Mouse (Mus musculus) neural tube, embryonic 13.5 days (tissue): ENCODE data around the gene Ehbp1l1. TPM values are rescaled to one million over a fixed set of nuclear protein-coding genes. Genes with fewer than 3 reads are reported as not detected.

ENCODE experiments used
- ATAC-seq: fragments of 200-750 bp; cut with Nextera tagmentation; 2 replicates; pipeline ENCODE4 v1.8.0; 2017; ENCODE audit warnings: low read depth, mild to moderate bottlenecking, moderate TSS enrichment, moderate library complexity
- H3K27ac ChIP-seq: fragments of 300-500 bp; sonication (generic); replicated peaks from 2 replicates; pipeline ENCODE4 v1.5.1; 2015; ENCODE audit warnings: moderate library complexity, mild to moderate bottlenecking, inconsistent platforms
- H3K27me3 ChIP-seq: fragments of 300-500 bp; sonication (generic); 2 replicates; pipeline ENCODE4 v1.6.1; 2015; ENCODE audit warnings: mild to moderate bottlenecking, inconsistent platforms
- H3K36me3 ChIP-seq: fragments of 300-500 bp; sonication (generic); 2 replicates; pipeline ENCODE4 v1.6.1; 2015; ENCODE audit warnings: mild to moderate bottlenecking, inconsistent platforms
- H3K4me1 ChIP-seq: fragments of 300-500 bp; sonication (generic); replicated peaks from 2 replicates; pipeline ENCODE4 v1.6.1; 2015; ENCODE audit warnings: inconsistent platforms
- H3K4me2 ChIP-seq: fragments of 300-500 bp; sonication (generic); 2 replicates; pipeline ENCODE4 v1.6.1; 2015; ENCODE audit warnings: inconsistent platforms, mild to moderate bottlenecking, moderate library complexity
- H3K4me3 ChIP-seq: fragments of 300-500 bp; sonication (generic); 2 replicates; pipeline ENCODE4 v1.5.1; 2015; ENCODE audit warnings: mild to moderate bottlenecking, inconsistent platforms
- H3K9ac ChIP-seq: fragments of 300-500 bp; sonication (generic); 2 replicates; pipeline ENCODE4 v1.6.1; 2015; ENCODE audit warnings: moderate library complexity, mild to moderate bottlenecking, inconsistent platforms
- H3K9me3 ChIP-seq: fragments of 300-500 bp; sonication (generic); 2 replicates; pipeline ENCODE4 v1.6.1; 2016; ENCODE audit warnings: inconsistent platforms
- WGBS: fragments of 180-500 bp; shearing (Covaris S2); methylation state at CpG from one replicate; pipeline ENCODE4 v1.1.7; 2015; 5-methylcytosine and 5-hydroxymethylcytosine counted together
- polyA plus RNA-seq: library from polyadenylated mRNA; unstranded; fragments of >200 nt; fragmentation: Nextera tagmentation; extraction: Ambion mirVana; gene quantifications from 2 replicates; pipeline ENCODE4 v1.2.1, GENCODE M21; 2015

Ehbp1l1 gene
- polyA plus RNA-seq, 1 experiment from 2014 or later = 8.3 TPM

DNA sequence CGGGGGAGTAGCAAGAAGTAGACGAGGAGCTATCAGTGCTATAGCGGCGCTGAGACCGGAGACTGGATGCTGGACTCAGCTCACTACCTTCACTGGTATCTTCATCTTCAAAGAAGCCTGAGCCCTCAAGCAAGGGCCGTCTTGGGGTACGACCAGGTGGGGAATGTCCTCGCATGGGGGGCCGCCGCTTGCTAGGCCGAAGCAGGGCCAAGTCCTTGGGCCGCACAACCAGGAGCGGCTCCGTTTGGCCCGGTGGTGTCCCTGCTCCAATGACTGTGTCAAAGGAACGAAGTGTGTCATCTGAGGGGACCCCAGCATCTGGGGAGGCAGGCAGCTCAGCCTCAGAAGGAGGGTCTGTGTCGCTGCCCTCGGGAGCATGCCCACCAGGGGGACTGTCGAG, 40.7 kb downstream of the Ehbp1l1 start:
- Histone ChIP-seq H3K27me3 (no peaks in the 10 kb centered on the region), H3K27ac (no peak overlapping the region), H3K9ac (no peak overlapping the region), H3K4me1 (peaks cover 24% of the 10 kb centered on the region), H3K9me3 (no peaks in the 10 kb centered on the region), H3K4me3 (no peak overlapping the region), H3K4me2 (no peak overlapping the region), H3K36me3 (peaks cover 61% of the 10 kb centered on the region)
- no peak for ATAC-seq
- 94% methylated on average over 19 of the region's 19 CpGs for WGBS

DNA sequence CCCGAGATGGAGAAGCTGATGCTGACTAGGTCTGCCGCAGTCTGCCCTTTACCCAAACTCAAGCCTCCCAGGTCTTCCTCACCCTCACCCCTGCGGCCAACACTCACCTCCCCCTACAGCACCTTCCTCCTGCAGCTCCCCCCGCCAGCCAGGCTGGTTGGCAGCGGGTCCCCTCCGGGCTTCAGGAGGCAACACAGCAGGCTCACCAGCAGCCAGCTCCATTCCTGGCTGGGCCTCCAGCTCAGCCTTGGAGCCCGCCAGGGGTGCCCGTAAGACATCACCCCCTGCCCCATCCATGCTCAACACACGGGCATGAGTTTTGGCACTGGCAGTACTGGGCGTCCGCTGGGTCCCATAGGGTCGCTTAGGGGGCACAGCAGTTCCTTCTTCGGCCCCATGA, 41.1 kb downstream of the Ehbp1l1 start:
- H3K27ac ChIP-seq = no peak overlapping the region
- H3K36me3 ChIP-seq = peaks cover 65% of the 10 kb centered on the region
- H3K4me1 ChIP-seq = peaks cover 20% of the 10 kb centered on the region
- H3K9ac ChIP-seq = no peak overlapping the region
- ATAC-seq = no peak
- no peaks in the 10 kb centered on the region for H3K27me3 ChIP-seq
- 91% methylated on average over 13 of the region's 13 CpGs for WGBS
- H3K9me3 ChIP-seq = no peaks in the 10 kb centered on the region
- no peak overlapping the region for H3K4me3 ChIP-seq
- H3K4me2 ChIP-seq = no peak overlapping the region

DNA sequence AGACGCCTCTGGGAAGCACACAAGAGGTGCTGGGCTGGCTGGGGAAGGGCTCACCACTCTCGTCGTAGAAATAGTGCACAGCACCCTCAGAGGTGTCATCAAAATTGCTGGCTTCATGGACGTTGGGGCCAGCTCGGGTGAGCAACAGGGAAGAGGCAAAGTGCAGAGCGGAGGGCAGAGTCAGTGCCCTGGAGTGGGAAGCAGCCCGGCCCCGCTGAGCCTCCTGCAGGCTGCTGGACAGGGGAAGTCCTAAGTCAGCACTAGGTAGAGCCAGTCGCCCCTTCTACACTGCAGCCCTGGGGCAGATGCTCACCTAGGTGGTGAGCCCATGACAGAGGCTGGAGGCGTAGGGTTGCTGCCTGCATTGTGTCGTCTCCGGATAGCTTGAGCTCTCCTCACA, 41.9 kb downstream of the Ehbp1l1 start:
- no peak for ATAC-seq
- peaks cover 13% of the 10 kb centered on the region for H3K4me1 ChIP-seq
- H3K36me3 ChIP-seq = peaks cover 73% of the 10 kb centered on the region
- H3K4me2 ChIP-seq = no peak overlapping the region
- H3K27ac ChIP-seq = no peak overlapping the region
- 91% methylated on average over 12 of the region's 12 CpGs for WGBS
- H3K4me3 ChIP-seq = no peak overlapping the region
- H3K9me3 ChIP-seq = no peaks in the 10 kb centered on the region
- H3K27me3 ChIP-seq = no peaks in the 10 kb centered on the region
- no peak overlapping the region for H3K9ac ChIP-seq

DNA sequence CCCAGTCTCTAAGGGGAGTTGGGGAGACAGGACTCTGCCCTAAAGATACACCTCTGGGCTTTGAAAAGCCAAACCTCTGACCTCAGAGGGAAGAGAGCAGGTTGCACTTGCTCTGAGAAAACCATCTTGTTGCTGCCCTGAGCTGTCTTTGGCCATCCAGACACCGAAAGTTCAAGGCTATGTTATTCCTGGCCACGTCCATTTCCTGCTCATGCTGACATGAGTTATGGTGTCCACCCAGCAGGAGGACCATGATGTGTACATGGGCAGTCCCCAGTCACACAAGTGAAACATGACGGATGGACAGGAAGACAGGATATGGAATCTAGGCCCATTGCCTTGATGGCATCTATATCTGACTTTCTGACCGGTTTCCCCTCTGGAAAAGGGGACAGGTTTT, 45.7 kb downstream of the Ehbp1l1 start:
- ATAC-seq = no peak
- H3K4me2 ChIP-seq = no peak overlapping the region
- H3K36me3 ChIP-seq = peaks cover 94% of the 10 kb centered on the region
- H3K9ac ChIP-seq = no peak overlapping the region
- no peaks in the 10 kb centered on the region for H3K4me1 ChIP-seq
- H3K4me3 ChIP-seq = no peak overlapping the region
- 81% methylated on average over 4 of the region's 4 CpGs for WGBS
- no peaks in the 10 kb centered on the region for H3K9me3 ChIP-seq
- H3K27ac ChIP-seq = no peak overlapping the region
- no peaks in the 10 kb centered on the region for H3K27me3 ChIP-seq

GRCm38 (mm10) chr19:5668372-5668771, 57.7 kb downstream of the Ehbp1l1 start:
- no peak overlapping the region for H3K27ac ChIP-seq
- H3K9ac ChIP-seq = no peak overlapping the region
- no peak overlapping the region for H3K4me3 ChIP-seq
- no peak for ATAC-seq
- H3K27me3 ChIP-seq = no peaks in the 10 kb centered on the region
- peaks cover 8% of the 10 kb centered on the region for H3K4me1 ChIP-seq
- no peak overlapping the region for H3K4me2 ChIP-seq
- no peaks in the 10 kb centered on the region for H3K9me3 ChIP-seq
- WGBS = 74% methylated on average over 4 of the region's 4 CpGs
- peaks cover 91% of the 10 kb centered on the region for H3K36me3 ChIP-seq

DNA sequence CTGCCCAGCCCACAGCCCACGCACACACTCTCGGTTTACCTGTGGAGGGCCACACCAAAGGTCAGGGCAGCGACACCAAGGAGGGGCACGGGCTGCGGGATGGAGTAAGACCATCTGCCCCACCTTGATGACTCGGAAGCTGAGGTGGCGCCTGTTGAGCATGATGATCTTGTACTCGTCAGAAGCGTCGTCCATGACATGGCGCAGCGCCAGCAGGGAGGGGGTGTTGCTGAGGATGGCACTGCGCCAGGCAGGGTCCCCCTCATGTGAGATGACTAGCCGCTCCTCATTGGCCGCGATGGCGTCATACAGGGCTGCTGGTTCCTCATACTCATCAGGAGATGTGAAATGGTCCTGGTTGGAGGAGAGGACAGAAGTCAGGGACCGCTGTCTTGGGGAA, 59.7 kb downstream of the Ehbp1l1 start:
- H3K36me3 ChIP-seq = peaks cover 71% of the 10 kb centered on the region
- H3K27ac ChIP-seq = no peak overlapping the region
- H3K9me3 ChIP-seq = no peaks in the 10 kb centered on the region
- ATAC-seq = no peak
- H3K27me3 ChIP-seq = no peaks in the 10 kb centered on the region
- no peak overlapping the region for H3K4me2 ChIP-seq
- H3K4me3 ChIP-seq = no peak overlapping the region
- H3K9ac ChIP-seq = no peak overlapping the region
- H3K4me1 ChIP-seq = peaks cover 20% of the 10 kb centered on the region
- 95% methylated on average over 18 of the region's 18 CpGs for WGBS

DNA sequence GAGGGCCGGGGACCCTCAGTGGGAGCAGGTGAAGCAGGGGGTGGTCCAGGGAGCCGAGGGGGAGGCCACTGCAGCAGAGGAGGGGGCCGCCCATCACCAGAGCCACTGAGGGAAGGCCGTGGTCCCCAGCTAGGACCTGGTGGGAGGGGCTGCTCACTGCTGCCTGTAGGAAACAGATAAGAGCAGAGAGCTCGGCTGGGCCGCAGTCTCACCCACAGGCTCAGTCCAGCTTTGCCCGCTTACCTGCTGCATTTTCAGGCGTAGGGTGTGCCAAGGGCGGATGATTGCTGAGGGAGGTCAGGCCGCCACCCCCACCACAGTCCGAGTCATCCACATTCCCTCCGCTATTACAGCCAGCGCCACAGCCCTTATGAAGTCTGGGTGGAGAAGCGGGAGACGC, 60.7 kb downstream of the Ehbp1l1 start:
- no peak for ATAC-seq
- Histone ChIP-seq H3K9ac (no peak overlapping the region), H3K36me3 (peaks cover 62% of the 10 kb centered on the region), H3K9me3 (no peaks in the 10 kb centered on the region), H3K4me1 (peaks cover 20% of the 10 kb centered on the region), H3K4me3 (no peak overlapping the region), H3K27me3 (no peaks in the 10 kb centered on the region), H3K4me2 (no peak overlapping the region), H3K27ac (no peak overlapping the region)
- 88% methylated on average over 15 of the region's 15 CpGs for WGBS

GRCm38 (mm10) chr19:5664669-5665257, 61.4 kb downstream of the Ehbp1l1 start:
- Histone ChIP-seq H3K27ac (no peak overlapping the region), H3K4me3 (no peak overlapping the region), H3K4me2 (no peak overlapping the region), H3K9ac (no peak overlapping the region), H3K4me1 (peaks cover 20% of the 10 kb centered on the region), H3K9me3 (no peaks in the 10 kb centered on the region), H3K36me3 (peaks cover 55% of the 10 kb centered on the region), H3K27me3 (no peaks in the 10 kb centered on the region)
- 92% methylated on average over 10 of the region's 10 CpGs for WGBS
- ATAC-seq = no peak

GRCm38 (mm10) chr19:5662981-5663913, 62.9 kb downstream of the Ehbp1l1 start, which contains the start of gene Sipa1:
Gene Sipa1, minus strand, starts transcription at chr19:5663707.
- ATAC-seq = peak; percentile 87
- 2% methylated on average over 32 of the region's 32 CpGs for WGBS
- Histone ChIP-seq H3K9me3 (no peaks in the 10 kb centered on the region), H3K36me3 (peaks cover 40% of the 10 kb centered on the region), H3K27ac (peak within 1 kb of the TSS; percentile 76), H3K4me2 (peak within 1 kb of the TSS; percentile 55), H3K9ac (peak within 1 kb of the TSS; percentile 63), H3K4me1 (peaks cover 20% of the 10 kb centered on the region), H3K4me3 (peak within 1 kb of the TSS; percentile 42), H3K27me3 (no peaks in the 10 kb centered on the region)

DNA sequence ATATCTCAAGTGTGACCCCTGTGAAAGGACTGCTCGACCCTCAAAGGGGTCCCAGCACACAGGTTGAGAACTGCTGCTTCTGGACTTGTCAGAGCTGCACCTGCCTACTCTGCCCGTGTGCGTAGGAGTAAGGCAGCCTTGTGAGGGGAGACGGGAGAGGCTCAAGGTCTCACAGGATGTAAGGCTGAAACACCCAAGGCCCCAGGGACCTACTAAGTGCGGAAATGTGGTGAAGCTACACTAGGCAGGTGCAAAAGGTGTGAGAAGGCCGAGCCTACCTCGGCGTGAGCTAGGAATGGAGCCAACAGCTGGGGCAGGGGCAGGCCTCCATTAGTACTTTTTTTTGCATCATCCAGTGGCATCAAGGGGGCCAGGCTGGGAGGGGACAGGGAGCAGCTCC, 63.8 kb downstream of the Ehbp1l1 start:
- H3K36me3 ChIP-seq = peaks cover 30% of the 10 kb centered on the region
- H3K9me3 ChIP-seq = no peaks in the 10 kb centered on the region
- 77% methylated on average over 8 of the region's 8 CpGs for WGBS
- peak overlapping the region; percentile 42 for H3K4me3 ChIP-seq
- no peaks in the 10 kb centered on the region for H3K27me3 ChIP-seq
- H3K27ac ChIP-seq = peak overlapping the region; percentile 76
- peak overlapping the region; percentile 55 for H3K4me2 ChIP-seq
- H3K9ac ChIP-seq = 0 out of 2 replicates have a peak overlapping the region, but pooled peaks have one; percentile 63
- H3K4me1 ChIP-seq = peaks cover 20% of the 10 kb centered on the region
- ATAC-seq = no peak

- Histone ChIP-seq H3K4me3 (0 out of 2 replicates have a peak overlapping the region, but pooled peaks have one; percentile 0), H3K9ac (no peak overlapping the region), H3K4me1 (peaks cover 20% of the 10 kb centered on the region), H3K27ac (peak overlapping the region; percentile 49), H3K36me3 (peaks cover 24% of the 10 kb centered on the region), H3K4me2 (peak overlapping the region; percentile 55), H3K9me3 (no peaks in the 10 kb centered on the region), H3K27me3 (peaks cover 3% of the 10 kb centered on the region)
- WGBS = 89% methylated on average over 16 of the region's 16 CpGs
- no peak for ATAC-seq
Observed at GRCm38 (mm10) chr19:5660942-5661751, 65.0 kb downstream of the Ehbp1l1 start.
